Mouse (Mus musculus) E14TG2a.4 (cell line): ENCODE results near the gene Zfp648.

Experiments
- CTCF ChIP-seq: conservative IDR thresholded peaks from 2 replicates; pipeline ENCODE4 v1.5.1; 2014; ENCODE audit warnings: low read length
- NANOG ChIP-seq: IDR thresholded peaks from 2 replicates; pipeline ENCODE4 v1.6.1; 2014; ENCODE audit warnings: borderline replicate concordance, low read length, mixed read lengths

DNA sequence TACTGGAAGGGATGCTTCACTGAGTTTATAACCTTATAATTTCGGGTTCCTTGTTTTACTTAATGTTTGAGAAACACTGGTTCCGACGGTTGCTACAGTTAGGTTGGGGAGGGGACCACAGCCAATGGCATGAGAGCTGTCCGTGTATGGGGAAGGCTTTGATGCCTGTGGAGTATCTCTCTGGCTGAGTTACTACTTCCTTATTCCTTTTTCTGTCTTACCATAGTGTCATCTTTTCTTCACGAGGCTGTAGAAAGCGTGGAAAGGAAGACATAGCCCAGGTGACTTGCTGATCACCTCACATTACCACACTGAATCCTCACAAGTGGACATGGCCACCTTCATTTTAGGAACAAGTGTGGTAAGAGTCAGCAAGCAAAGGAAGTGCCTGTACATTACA is 32.0 kb downstream of the Zfp648 start:
- no peak for TF ChIP-seq CTCF
- no peak for TF ChIP-seq NANOG
